Mouse (Mus musculus): ENCODE results near the gene Nr2f6.

Nr2f6 gene

DNA sequence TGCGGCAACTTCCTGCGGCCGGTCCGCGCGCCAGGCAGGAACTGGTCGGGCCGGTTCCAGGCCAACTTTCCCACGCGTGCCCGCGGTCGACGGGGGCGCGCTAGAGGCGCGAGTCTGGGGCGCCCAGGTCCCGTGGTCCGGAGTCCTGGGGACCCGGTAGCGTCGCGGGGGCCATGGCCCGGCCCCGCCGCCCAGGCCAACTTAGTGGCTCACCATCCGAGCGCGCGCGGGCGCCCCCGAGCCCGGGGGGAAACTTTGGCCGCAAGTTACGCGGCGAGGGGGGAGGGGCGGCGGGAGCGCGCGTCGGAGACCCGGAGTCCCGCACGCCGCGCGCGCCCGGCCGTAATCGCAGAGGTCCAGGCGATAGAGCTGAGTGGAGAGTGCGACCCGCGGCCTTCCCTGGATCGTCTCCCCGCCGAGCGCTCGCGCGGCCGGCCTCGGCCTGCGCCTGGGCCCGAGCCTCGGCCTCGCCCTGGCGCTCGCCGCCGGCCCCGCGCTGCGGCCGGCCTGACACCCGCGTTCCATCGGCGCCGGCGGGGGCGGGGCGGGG lies at the start of gene Nr2f6:
TSS of gene Nr2f6 (minus strand) at position 540 of the 550 bp plus-strand sequence.
- peak; percentile 81 to 85 for DNase-seq

DNA sequence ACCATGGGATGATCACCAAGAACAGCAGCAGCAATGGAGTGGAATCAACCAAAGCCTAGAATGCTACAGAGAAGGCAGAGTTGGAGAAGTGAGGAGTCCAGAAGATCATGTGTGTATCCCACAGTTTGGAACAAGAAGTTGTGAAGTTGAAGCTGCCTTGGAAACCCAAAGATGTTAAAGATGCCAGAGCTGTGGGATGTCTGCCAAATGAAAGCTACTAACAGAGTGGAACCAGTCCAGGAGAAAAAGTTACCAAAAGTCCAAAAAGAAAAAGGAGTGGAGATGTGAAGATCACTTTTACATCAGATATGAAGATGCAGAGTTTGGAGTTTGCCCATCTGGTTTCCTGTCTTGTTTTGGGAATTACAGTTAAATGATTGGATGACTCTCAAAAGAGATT lies 40.4 kb upstream of the Nr2f6 start:
- no peak for DNase-seq

DNA sequence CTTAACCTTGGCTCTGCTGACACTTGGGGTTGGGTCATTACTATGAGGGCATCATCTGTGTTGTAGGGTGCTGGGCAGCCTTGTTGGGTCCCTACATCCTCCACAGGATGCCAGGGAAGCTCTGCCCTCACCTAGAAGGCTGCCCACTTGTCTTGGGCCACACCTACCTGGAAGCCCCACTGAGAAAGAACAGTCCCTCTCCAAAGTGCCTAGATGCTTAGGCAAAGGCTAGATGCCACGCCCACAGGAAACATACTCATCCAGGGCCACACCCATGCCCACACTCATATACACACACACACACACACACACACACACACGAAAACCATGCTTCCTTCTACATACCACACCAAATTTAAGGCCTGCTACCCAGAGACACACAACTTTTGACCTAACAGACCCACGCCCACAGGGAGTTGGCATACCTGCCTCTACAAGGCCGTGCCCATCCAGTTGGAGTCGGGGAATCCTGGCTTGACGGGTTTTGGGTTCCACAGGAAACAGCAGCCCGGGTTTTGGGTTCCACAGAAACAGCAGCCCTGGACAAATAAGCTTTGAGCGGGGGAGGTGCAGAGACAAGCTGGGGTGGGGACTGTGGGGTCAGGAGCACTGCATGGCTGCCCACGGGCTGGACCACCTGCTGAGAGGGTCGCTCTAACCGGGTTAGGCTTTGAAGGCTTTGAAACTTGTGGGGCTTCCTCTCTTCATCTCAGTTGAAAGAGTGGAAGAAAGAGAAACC lies 29.9 kb upstream of the Nr2f6 start:
- no peak for DNase-seq

DNA sequence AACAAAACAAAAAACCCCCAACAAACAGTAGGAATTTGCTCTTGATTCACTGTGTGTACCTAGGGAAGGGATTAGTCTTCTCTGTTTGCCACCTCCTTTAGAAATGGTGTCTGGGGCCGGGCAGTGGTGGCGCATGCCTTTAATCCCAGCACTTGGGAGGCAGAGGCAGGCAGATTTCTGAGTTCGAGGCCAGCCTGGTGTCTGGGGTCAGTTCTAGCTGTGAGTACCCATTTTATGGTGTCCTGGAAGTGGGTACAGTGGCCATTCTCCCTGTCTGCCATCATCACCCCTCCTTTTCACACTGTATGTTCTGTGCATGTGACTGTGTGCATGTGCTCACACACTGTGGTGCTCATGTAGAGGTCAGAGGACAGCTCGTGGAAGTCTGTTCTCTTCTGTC lies 26.5 kb upstream of the Nr2f6 start:
- no peak for DNase-seq

DNA sequence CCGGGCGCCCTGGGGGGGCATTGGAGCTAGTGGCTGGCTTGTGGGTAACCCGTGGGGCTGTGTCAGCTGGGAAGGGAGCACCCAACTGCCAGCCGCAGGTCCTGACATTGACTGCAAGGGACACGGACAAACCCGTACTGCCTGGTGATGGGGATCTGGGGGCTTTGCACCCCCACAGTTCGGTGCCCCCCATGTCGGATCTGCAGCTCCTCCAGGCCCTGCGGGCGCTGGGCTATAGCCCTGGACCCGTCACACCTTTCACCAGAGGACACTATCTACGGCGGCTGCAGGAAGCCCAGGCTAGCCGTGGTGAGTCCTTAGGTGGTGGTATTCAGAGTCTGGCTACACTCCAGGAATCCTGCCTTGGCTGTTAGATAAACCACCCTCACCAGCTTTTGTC lies 25.7 kb upstream of the Nr2f6 start:
- no peak for DNase-seq

DNA sequence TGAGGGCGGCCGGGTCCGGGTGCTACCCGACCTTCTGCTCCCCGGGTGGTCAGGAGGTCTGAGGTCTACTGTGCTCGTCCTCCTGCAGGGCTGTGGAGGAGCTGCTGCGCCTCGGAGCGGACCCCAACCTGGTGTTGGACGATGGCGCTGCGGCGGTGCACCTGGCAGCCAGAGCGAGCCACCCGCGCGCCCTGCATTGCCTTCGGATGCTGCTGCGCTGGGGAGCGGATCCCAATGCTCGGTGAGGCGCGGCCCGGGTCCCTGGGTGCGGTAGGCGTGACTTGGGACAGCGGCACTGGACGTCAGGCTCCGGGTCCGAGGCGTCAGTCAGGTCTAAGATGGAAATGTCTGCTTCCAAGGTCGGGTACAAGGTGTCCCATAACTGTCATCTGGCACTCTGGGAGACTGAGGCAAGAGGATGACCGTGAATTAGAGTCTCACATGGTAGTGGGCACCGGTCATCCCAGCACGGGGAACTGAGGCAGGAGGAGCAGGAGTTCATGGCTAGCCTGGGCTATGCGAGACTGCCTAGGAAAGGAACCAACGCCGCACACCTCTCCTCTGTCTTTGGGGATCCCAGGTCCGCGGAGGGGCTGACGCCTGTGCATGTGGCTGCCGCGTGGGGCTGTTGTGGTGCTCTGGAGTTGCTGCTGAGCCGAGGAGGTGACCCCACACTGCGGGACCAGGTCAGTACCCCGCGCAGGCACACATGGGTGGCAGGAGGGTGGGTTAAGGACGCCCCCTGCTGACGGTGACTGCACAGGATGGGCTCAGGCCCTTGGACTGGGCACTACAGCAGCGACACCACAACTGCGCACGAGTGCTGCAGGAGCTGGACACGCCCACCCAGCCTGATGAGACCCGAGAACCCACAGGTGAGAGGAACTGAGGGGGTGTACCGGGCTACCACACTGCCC lies 24.6 kb upstream of the Nr2f6 start:
- DNase-seq: peak; percentile 61 to 72

DNA sequence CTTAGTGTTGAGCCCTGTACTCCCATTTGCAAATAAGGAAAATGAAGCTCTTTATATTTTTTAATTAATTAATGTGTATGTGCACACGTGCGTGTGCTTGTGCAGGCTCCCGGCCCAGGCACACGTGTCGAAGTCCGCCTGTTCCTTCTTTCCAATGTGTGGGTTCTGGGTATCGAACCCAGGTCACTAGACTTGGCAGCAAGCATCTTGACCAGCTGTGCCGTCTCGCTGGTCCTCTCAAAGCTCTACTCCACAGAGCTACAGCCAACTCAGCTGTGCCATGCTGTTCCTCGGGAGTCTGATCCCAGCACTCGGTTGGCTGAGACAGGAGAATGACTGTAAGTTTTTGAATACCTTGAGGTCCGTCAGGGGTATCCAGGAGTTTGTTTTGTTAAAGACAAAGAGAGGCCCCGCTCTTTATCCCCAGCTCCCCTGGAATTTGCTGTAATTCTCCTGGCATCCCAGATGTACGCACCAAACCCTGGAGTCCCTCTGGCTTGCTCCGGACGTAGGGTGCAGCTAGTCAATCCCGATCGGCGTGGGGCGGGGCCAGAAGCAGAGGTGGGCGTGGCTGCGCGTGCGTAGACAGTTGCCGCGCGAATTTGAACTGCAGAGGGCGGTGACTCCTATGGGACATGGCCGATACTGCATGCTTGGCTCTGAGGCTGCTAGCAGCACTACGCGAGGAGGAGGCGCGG lies 23.8 kb upstream of the Nr2f6 start, which contains the start of gene Ankle1:
TSS of gene Ankle1 (plus strand) at position 610 of the 698 bp plus-strand sequence.
- peak; percentile 96 for DNase-seq

DNA sequence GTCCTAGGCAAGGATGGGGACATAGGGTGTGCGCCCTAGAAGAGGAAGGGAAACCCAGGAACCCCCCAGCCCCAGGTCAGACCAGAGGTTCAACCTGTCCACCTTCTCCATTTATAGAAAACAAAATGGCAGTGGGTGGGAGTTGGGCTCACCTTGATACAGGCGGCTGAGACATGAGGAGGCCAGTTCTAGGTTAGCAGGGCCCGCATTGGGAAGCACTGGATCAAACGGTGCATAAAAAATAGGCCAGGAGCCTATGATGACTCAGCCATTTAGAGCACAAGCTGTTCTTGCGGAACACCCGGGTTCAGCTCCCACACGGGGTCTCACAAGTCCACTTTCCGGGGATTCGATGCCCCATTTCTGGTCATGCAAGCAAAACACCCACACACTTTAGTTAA lies 23.2 kb upstream of the Nr2f6 start:
- DNase-seq: no peak

DNA sequence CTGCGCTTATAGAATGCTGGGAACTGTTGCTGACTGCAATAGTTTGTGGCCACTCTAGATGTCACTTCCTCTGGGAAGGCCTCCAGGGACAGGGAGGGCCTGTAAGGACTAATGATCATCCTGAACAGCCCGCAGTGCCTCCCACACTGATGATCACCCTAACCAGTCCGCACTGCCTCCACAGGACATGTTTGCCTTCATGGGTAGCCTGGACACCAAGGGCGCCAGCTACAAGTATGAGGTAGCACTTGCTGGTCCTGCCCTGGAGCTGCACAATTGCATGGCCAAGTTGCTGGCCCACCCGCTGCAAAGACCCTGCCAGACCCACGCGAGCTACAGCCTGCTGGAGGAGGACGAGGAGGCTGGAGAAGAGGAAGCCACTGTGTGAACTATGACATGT lies 22.3 kb upstream of the Nr2f6 start:
- no peak for DNase-seq

DNA sequence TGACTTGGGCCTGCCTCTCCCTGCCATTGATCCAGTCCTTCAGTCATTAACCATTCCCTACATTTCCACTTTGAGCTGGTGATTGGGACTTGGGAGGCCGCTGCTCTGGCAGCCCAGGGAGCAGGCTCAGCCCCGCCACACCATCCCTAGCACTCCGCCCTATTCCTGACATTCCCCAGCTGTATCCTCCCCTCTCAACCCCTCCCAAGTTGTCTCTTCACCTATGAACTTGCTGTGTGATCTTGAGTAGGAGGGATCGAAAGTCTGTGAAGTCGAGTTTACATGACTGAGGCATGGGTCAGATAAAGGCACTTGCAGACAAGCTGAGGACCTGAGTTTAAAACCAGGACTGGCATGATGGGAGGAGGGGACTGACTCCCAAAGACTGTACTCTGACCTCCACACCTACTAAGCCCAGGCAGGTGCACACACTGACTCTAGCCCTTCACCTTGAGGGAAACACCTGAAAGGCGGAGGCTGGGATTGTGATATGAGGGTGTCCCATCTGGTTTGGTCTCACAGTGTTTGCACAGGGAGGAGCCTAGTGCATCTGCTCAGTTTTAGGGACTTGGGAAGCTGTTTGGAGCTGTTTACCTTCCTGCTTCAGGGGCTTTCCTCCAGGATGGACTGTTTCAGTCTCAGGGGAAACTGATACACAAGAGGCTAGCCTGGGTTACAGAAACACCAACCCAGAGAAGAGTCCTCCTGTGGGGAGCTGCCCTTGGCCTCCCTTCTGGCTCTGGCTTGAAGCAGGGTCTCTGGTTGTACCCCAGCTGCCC lies 21.5 kb upstream of the Nr2f6 start:
- DNase-seq: no peak

DNA sequence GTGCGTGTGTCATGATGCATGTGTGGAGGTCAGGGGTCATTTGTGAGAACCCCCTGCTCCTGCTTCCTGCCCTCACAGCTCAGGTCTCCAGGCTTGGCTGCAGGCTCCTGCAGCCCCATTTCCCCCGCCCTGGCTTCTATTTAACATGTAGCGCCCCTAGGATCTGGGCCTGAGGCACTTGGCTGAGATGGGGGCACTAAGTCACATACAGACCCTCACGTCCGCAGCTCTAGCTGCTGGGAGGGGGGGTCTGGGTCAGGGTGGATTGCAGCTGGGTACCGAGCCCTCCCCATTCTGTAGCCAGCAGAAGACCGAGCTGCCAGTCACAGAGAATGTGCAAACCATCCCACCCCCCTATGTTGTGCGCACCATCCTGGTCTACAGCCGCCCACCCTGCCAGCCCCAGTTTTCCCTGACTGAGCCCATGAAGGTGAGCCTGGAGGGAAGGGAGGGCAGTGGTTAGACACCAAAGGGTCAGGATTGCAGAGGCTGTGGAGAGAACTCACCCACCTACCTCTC lies 20.7 kb upstream of the Nr2f6 start:
- DNase-seq: no peak

DNA sequence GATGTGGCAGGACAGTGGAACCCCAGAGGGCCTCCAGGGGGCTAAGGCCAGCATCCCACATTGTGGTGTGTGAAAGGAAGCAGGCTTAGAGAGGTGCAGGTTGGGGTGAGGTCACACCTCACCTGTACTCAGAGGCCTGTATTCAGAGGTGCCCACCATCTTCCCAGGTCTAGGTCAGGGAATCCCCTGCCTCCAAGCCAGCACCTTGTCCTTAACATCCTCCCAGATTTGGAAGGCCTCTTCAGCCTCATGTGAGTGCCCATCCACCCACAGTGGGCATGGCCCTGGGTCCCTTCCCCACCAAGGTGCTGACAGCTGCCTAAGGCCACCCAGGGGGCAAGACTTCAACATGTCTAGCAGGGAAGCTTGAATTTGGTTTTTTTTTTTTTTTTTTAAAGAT lies 19.7 kb upstream of the Nr2f6 start:
- DNase-seq: no peak

DNA sequence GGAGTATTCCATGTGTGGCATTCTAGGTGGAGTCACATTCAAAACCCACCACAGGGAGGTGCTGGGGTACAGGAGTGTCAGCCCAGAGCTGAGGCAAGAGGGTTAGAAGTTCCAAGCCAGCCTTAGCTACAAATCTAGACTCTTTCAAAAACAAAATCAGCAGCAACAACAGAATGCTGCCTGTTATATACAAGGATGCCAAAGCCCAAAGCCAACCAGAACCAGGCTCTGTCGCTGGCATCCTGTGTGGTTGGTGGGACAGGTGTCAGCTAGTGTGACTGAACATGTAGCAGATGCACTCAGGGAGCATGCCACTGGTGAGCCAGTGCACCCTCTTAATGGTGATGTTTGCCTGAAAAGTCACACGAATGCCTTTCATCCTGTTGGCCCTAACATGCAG lies 19.1 kb upstream of the Nr2f6 start:
- DNase-seq: no peak

DNA sequence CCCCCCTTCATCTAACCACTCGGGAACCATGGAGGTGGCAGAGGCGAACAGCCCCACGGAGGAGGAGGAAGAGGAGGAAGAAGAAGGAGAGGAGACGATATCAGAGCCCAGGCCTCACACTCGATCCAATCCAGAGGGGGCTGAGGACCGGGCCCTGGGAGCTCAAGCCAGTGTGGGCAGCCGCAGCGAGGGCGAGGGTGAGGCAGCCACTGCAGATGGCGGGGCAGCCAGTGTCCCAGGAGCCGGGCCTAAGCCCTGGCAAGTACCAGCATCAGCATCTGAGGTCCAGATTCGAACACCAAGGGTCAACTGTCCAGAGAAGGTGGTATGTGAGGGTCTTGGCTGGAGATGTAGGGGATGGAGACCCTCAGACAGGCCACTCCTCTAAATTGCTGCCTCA lies 15.9 kb upstream of the Nr2f6 start:
- no peak for DNase-seq

DNA sequence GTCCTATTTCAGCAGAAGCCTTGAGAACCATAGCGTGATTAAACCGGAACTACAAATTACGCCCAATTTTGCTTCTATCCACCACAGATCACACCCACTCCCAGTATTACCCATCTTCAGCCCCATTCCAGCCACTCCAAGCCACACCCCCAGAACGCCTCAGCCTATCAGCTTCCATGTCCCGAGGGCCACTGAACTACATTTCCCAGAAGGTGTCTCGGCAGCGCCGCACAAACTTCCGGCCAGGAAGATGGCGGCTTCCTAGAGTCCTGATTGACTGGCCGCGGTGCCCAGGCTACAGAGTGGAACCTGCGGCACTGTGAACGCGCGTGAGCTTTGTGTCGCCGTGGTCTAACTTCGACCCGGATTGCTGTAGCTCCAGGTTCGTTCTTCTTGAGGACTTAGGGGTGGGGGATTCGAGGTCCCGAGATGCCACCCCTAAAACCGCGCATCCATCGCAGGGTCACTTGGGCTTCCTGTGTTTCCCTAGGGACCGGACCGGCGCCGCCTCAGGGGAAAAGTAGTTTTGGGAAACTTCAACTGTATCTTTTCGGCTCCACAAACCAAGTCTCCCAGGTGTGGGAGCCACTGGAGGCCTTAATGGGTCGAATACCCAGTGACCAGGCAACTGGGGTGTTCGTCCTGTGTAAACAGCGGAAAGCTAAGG lies 15.0 kb upstream of the Nr2f6 start, which contains the start of gene Babam1:
TSS of gene Babam1 (plus strand) at position 223 of the 667 bp plus-strand sequence.
- peak; percentile 96 to 97 for DNase-seq

DNA sequence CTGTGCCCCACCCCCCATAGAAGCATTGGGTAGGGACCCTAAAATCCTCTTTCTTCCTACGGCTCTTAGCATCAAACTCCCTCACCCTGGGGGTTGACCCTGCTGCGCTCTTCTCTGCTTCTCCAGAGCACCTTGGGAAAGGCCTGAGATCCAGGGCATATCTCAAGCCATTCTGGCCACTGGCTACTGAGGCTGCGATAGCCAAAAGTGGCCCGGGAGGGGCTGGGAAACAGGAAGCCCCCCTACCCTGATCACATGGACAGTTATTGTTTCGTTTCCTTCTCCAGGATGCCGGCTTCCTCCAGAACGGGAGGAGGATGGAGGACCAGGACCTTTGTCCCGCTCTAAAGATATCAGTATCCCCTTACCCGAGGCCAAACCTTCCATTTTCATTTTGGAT lies 13.9 kb upstream of the Nr2f6 start, which contains the start of gene Ushbp1:
TSS of gene Ushbp1 (minus strand) at position 174 of the 400 bp plus-strand sequence.
- peak; percentile 58 to 70 for DNase-seq

DNA sequence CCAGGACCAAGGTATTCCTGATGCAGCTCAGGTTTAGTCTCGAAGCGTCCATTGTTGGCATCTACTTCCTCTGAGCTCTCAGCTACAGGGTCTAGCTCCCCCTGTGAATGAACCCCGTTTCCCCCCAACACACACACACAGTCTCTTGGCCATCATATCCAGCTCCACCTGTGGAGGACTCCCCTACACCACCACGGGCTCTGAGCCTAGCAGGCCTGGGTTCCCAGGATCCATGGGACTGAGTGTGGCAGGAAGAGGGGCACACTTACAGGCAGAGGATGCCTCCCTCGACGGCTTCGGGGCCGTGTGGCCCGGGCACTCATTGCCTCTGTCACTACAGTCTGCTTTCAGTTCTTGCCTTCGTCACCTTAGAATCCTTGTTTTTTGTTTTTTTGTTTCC lies 13.3 kb upstream of the Nr2f6 start:
- DNase-seq: no peak

DNA sequence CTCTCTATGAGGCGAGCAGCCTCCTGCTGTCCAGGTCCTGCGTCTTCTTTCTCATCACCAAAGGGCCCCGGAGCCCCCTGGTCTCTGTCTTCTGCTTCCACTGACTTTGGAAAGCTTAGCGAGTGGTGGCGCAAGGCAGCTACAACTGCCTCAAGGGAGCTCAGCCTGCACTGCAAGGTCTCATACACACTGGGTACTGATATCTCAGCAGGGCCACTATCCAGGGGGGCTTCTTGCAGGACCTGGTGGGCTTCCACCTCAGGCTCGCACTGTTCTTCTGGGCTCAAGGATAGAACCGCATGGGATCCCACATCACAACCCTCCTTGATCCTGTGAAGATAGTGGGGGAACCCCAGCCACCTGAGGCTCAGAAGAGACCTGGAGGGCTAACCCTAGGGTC lies 12.7 kb upstream of the Nr2f6 start:
- DNase-seq: no peak

DNA sequence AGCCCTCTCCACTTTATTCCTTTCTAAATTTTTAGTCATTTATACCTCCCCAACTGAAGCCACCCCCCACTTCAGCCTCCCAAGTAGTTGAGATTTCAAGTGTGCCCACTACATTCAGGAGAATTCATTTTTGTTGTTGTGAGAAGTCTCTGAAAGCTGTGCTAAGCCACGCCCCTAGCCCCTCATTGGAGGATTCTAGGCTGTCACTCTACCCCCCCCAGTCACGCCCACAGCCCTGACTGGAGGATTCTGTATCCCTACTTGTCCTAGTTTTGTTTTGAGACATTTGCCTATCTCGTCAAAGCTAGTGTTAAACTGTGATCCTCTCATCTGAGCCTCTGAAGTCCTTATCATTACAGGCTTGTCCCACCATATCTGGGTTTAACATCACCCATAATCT lies 11.1 kb upstream of the Nr2f6 start:
- DNase-seq: peak; percentile 58 to 69

DNA sequence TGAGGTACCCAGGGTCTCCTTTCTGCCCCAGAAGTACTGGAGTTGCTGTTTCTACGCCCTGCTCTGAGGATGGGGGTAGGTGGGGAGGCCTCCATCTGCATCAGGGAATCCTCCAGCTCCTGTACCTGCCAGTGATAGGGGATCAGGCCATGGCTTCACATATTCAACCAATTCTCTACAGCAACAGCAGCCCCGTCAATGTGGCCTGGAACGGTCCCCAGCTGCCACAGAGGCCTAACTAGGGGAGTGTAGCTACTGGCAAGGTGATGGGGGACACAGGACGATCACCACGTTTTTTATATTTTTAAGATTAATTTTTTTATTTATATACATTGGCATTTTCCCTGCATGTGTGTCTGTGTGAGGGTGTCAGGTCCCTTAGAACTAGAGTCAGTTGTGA lies 10.6 kb upstream of the Nr2f6 start:
- peak in 1 of 2 experiments; percentile 1 for DNase-seq

DNA sequence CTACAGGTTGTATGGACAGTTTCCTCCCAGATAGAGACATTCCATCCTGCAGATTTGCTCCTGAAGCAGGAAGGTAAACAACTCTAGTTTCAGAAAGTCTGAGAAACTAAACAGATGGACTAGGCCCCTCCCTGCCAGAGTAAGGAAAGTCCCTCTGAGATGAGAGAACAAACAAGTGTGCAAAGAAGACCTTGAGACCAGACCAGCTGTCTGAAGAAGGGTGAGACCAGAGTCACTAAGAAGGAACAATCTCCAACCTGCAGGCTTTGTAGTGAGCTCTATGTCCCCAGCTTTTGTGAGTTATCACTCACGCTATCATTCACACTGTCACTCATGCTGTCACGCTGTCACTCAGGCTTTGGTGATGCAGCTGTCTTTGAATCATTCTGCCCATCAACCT lies 9.9 kb upstream of the Nr2f6 start:
- DNase-seq: peak in 1 of 2 experiments; percentile 2

Data from lung, adult 18-20 months (tissue).